Mouse (Mus musculus) small intestine, adult 2 months (tissue): ENCODE data around the gene Rundc1.

Source experiments
- CTCF ChIP-seq: fragments of 200-500 bp; IDR thresholded peaks from 2 replicates; pipeline ENCODE4 v1.5.1; 2012; ENCODE audit warnings: low read depth, mild to moderate bottlenecking, control low read depth, inconsistent platforms, low read length, moderate library complexity, mixed read lengths; ENCODE audit not compliant: insufficient replicate concordance, insufficient read length; ENCODE audit errors: extremely low read depth
- POLR2A ChIP-seq: fragments of 200-500 bp; IDR thresholded peaks from 2 replicates; pipeline ENCODE4 v1.6.1; 2012; ENCODE audit warnings: low read depth, mild to moderate bottlenecking, control low read depth, inconsistent platforms, low read length, moderate library complexity

DNA sequence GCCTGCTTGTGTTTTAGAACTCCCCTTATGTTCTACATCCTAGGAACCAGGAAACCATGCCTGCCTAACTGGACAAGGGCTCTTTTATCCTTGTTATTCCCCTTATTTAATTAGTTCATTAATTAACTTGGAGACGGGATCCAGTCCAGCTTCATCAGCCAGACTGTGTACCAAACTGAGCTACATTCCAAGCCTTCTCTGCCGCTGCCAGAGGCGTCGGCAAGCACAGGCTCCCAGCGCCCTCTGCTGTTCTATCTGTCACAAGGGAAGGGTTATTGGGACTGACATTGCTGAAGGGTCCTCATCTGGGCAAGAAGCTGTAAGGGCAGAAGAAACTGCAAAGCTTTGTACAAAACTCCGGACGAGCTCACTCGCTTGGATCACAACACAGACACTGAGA is 29.8 kb upstream of the Rundc1 start:
- TF ChIP-seq CTCF (peak; percentile 95), POLR2A (no peak)
